Mouse (Mus musculus) ES-Bruce4 (cell line): Measurements from ENCODE around the gene C8g.

ENCODE experiments used
- CTCF ChIP-seq: IDR thresholded peaks from one replicate; pipeline ENCODE4 v1.8.1; 2011; ENCODE audit warnings: low read depth, low read length
- POLR2A ChIP-seq: IDR thresholded peaks from one replicate; pipeline ENCODE4 v1.8.1; 2011; ENCODE audit warnings: low read length; ENCODE audit not compliant: insufficient read depth

GRCm38 (mm10) chr2:25541644-25542367, 40.3 kb upstream of the C8g start:
- TF ChIP-seq CTCF: no peak
- no peak for TF ChIP-seq POLR2A
